Mouse (Mus musculus): ENCODE results near the gene Slc44a4.

DNA sequence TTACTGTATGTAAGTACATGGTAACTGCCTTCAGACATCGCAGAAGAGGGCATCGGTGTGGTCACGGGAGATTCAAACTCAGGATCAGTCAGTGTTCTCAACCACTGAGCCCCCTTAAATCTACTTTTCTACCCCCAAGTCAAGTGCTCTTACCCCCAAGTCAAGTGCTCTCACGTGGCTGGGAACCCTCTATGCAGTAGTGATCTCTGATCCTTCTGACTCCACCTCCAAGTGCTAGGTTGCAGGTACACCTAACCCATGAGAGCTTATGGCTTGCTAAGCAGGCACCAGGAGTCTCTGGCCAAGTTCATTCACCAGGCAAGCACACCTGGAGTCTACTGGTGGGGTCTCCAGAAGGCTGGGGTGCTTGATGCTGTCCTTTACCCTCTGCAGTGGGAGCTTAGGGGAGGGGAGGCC, 35.3 kb downstream of the Slc44a4 start:
- TF ChIP-seq CTCF (IDR thresholded peaks at IDR 0.05; ENCODE audit: low read depth, low read length) (no peak), POLR2A (IDR thresholded peaks at IDR 0.05; ENCODE audit: borderline replicate concordance, low read depth, low read length) (no peak)
